Mouse (Mus musculus): ENCODE data around the gene Nme3. TPM values are rescaled to one million over a fixed set of nuclear protein-coding genes. Genes with fewer than 3 reads are reported as not detected.

The Nme3 gene
- total and polyA plus RNA-seq, 2 experiments: 46.6 to 69.7 TPM

- 77% methylated on average over 1 of the region's 1 CpGs for WGBS
These were observed 21.9 kb upstream of the Nme3 start for GRCm38 (mm10) chr17:24874405-24874745.

GRCm38 (mm10) chr17:24874989-24875388 lies 21.3 kb upstream of the Nme3 start:
- H3K36me3 ChIP-seq (ENCODE audit: control insufficient read depth, insufficient read depth, low read length): no peaks in the 10 kb centered on the region
- peak; percentile 62 for DNase-seq (ENCODE audit: extremely low read depth, low read depth, low spot score)
- peaks cover 24% of the 10 kb centered on the region for H3K4me1 ChIP-seq (ENCODE audit: control insufficient read depth, insufficient read depth, low read length)
- peaks cover 12% of the 10 kb centered on the region for H3K79me2 ChIP-seq (ENCODE audit: control insufficient read depth, insufficient read depth, low read length)
- no peak for TF ChIP-seq CTCF (IDR thresholded peaks at IDR 0.05; ENCODE audit: low read depth, low read length)
- TF ChIP-seq POLR2A (IDR thresholded peaks at IDR 0.05; ENCODE audit: extremely low read depth, insufficient read depth, low read length): no peak
- no peak overlapping the region for H3K4me3 ChIP-seq (ENCODE audit: insufficient read depth, low read depth, low read length)
- 53% methylated on average over 8 of the region's 8 CpGs for WGBS
- no peak overlapping the region for H3K27ac ChIP-seq (replicated peaks; ENCODE audit: insufficient read depth, low read depth, low read length)
- H3K9ac ChIP-seq (ENCODE audit: low read depth, low read length): no peak overlapping the region
- no peaks in the 10 kb centered on the region for H3K27me3 ChIP-seq (ENCODE audit: control insufficient read depth, insufficient read depth, low read length)

More at GRCm38 (mm10) chr17:24874405-24874745, 21.9 kb upstream of the Nme3 start:
- Histone ChIP-seq H3K4me3 (ENCODE audit: insufficient read depth, low read depth, low read length) (no peak overlapping the region), H3K79me2 (ENCODE audit: control insufficient read depth, insufficient read depth, low read length) (peaks cover 6% of the 10 kb centered on the region), H3K27ac (replicated peaks; ENCODE audit: insufficient read depth, low read depth, low read length) (no peak overlapping the region), H3K27me3 (ENCODE audit: control insufficient read depth, insufficient read depth, low read length) (no peaks in the 10 kb centered on the region), H3K9ac (ENCODE audit: low read depth, low read length) (no peak overlapping the region), H3K4me1 (ENCODE audit: control insufficient read depth, insufficient read depth, low read length) (peaks cover 22% of the 10 kb centered on the region), H3K36me3 (ENCODE audit: control insufficient read depth, insufficient read depth, low read length) (no peaks in the 10 kb centered on the region)
- TF ChIP-seq CTCF (IDR thresholded peaks at IDR 0.05; ENCODE audit: low read depth, low read length) (no peak), POLR2A (IDR thresholded peaks at IDR 0.05; ENCODE audit: extremely low read depth, insufficient read depth, low read length) (no peak)
- DNase-seq (ENCODE audit: extremely low read depth, low read depth, low spot score): no peak

GRCm38 (mm10) chr17:24877336-24878116 lies 18.8 kb upstream of the Nme3 start:
- 10% methylated on average over 10 of the region's 10 CpGs for WGBS
- H3K4me1 ChIP-seq (ENCODE audit: control insufficient read depth, insufficient read depth, low read length): peaks cover 46% of the 10 kb centered on the region
- peak; percentile 90 for DNase-seq (ENCODE audit: extremely low read depth, low read depth, low spot score)
- peak; percentile 62; the same call in 1 of the 2 replicates for TF ChIP-seq POLR2A (IDR thresholded peaks at IDR 0.05; ENCODE audit: extremely low read depth, insufficient read depth, low read length)
- TF ChIP-seq CTCF (IDR thresholded peaks at IDR 0.05; ENCODE audit: low read depth, low read length): no peak; the same call in 1 of the 2 replicates
- H3K9ac ChIP-seq (ENCODE audit: low read depth, low read length): peak overlapping the region; percentile 83
- H3K27ac ChIP-seq (replicated peaks; ENCODE audit: insufficient read depth, low read depth, low read length): peak overlapping the region; percentile 99
- H3K27me3 ChIP-seq (ENCODE audit: control insufficient read depth, insufficient read depth, low read length): no peaks in the 10 kb centered on the region
- peak overlapping the region; percentile 74 for H3K4me3 ChIP-seq (ENCODE audit: insufficient read depth, low read depth, low read length)
- H3K79me2 ChIP-seq (ENCODE audit: control insufficient read depth, insufficient read depth, low read length): peaks cover 34% of the 10 kb centered on the region
- H3K36me3 ChIP-seq (ENCODE audit: control insufficient read depth, insufficient read depth, low read length): peaks cover 2% of the 10 kb centered on the region; the same call in 1 of the 2 replicates

GRCm38 (mm10) chr17:24878117-24878397 lies 18.2 kb upstream of the Nme3 start:
- peak overlapping the region; percentile 77 for H3K9ac ChIP-seq (ENCODE audit: low read depth, low read length)
- peak overlapping the region; percentile 91 for H3K27ac ChIP-seq (replicated peaks; ENCODE audit: insufficient read depth, low read depth, low read length)

GRCm38 (mm10) chr17:24878531-24878930 lies 17.8 kb upstream of the Nme3 start:
- H3K27ac ChIP-seq (replicated peaks; ENCODE audit: insufficient read depth, low read depth, low read length): peak overlapping the region; percentile 91
- peak overlapping the region; percentile 77 for H3K9ac ChIP-seq (ENCODE audit: low read depth, low read length)
- DNase-seq (ENCODE audit: extremely low read depth, low read depth, low spot score): peak; percentile 88
- peaks cover 47% of the 10 kb centered on the region for H3K4me1 ChIP-seq (ENCODE audit: control insufficient read depth, insufficient read depth, low read length)
- H3K4me3 ChIP-seq (ENCODE audit: insufficient read depth, low read depth, low read length): peak overlapping the region; percentile 65
- peaks cover 2% of the 10 kb centered on the region; the same call in 1 of the 2 replicates for H3K36me3 ChIP-seq (ENCODE audit: control insufficient read depth, insufficient read depth, low read length)
- no peaks in the 10 kb centered on the region for H3K27me3 ChIP-seq (ENCODE audit: control insufficient read depth, insufficient read depth, low read length)
- WGBS: 27% methylated on average over 8 of the region's 8 CpGs
- peaks cover 34% of the 10 kb centered on the region for H3K79me2 ChIP-seq (ENCODE audit: control insufficient read depth, insufficient read depth, low read length)
- no peak for TF ChIP-seq CTCF (IDR thresholded peaks at IDR 0.05; ENCODE audit: low read depth, low read length)
- TF ChIP-seq POLR2A (IDR thresholded peaks at IDR 0.05; ENCODE audit: extremely low read depth, insufficient read depth, low read length): peak; percentile 84

More at GRCm38 (mm10) chr17:24878117-24878397, 18.2 kb upstream of the Nme3 start:
- 12% methylated on average over 5 of the region's 5 CpGs for WGBS
- Histone ChIP-seq H3K4me1 (ENCODE audit: control insufficient read depth, insufficient read depth, low read length) (peaks cover 47% of the 10 kb centered on the region), H3K4me3 (ENCODE audit: insufficient read depth, low read depth, low read length) (peak overlapping the region; percentile 74), H3K27me3 (ENCODE audit: control insufficient read depth, insufficient read depth, low read length) (no peaks in the 10 kb centered on the region), H3K36me3 (ENCODE audit: control insufficient read depth, insufficient read depth, low read length) (peaks cover 2% of the 10 kb centered on the region; the same call in 1 of the 2 replicates), H3K79me2 (ENCODE audit: control insufficient read depth, insufficient read depth, low read length) (peaks cover 34% of the 10 kb centered on the region)
- DNase-seq (ENCODE audit: extremely low read depth, low read depth, low spot score): peak; percentile 97
- TF ChIP-seq POLR2A (IDR thresholded peaks at IDR 0.05; ENCODE audit: extremely low read depth, insufficient read depth, low read length): no peak
- no peak for TF ChIP-seq CTCF (IDR thresholded peaks at IDR 0.05; ENCODE audit: low read depth, low read length)

Measured in liver, adult 2 months (tissue).